ENCODE assay signal across 11 mouse cellular contexts in genomic region chr7:65870928-65871580, GRCm38 (mm10). TPM values are rescaled to one million over a fixed set of nuclear protein-coding genes. Genes with fewer than 3 reads are reported as not detected.
DNase-seq lines count a peak whose midpoint lies in the region; ATAC-seq and TF ChIP-seq lines count a peak whose summit lies in the region.
"Had no signal": no experiment of that assay in that cellular context is flagged by ENCODE, and none has a peak within 500 bp of the region (broad histone marks: within the 10 kb centered on the region; RNA-seq: fewer than 3 reads in every experiment).

No protein-coding gene starts in this region.

- no peaks in the 10 kb centered on the region for H3K36me3 ChIP-seq in hindbrain, embryonic 13.5 days
- H3K36me3 ChIP-seq in midbrain, embryonic 11.5 days (ENCODE audit: control insufficient read depth, insufficient read depth, low read length) = no peaks in the 10 kb centered on the region
- H3K36me3 ChIP-seq in kidney, embryonic 16.5 days (ENCODE audit: insufficient read depth, low read length) = no peaks in the 10 kb centered on the region
- H3K36me3 ChIP-seq in stomach, postnatal 0 days (ENCODE audit: control insufficient read depth, insufficient read depth, low read length) = no peaks in the 10 kb centered on the region

- no peak for TF ChIP-seq CTCF in stomach, postnatal 0 days (IDR thresholded peaks at IDR 0.05; ENCODE audit: low read depth)

- DNase-seq in R1 (ENCODE audit: low read depth, low spot score) = peak; percentile 59
- DNase-seq in cerebellum, postnatal 10 days = peak; percentile 63 to 72
- peak; percentile 89 for DNase-seq in midbrain, embryonic 11.5 days (ENCODE audit: low spot score, missing footprints)
- DNase-seq in stomach, postnatal 0 days (ENCODE audit: low spot score) = no peak
- no peak for DNase-seq in heart, adult 18-20 months
- no peak for DNase-seq in gastrocnemius, adult 18-20 months (ENCODE audit: low spot score)

- no peak overlapping the region for H3K4me2 ChIP-seq in hindbrain, embryonic 13.5 days
- H3K4me2 ChIP-seq in midbrain, embryonic 11.5 days = no peak overlapping the region
- H3K4me2 ChIP-seq in kidney, embryonic 16.5 days (replicated peaks; ENCODE audit: low read depth, low read length) = no peak overlapping the region
- no peak overlapping the region for H3K4me2 ChIP-seq in stomach, postnatal 0 days (replicated peaks; ENCODE audit: low read depth)

- peak overlapping the region; percentile 35; the same call in 1 of the 2 replicates for H3K9ac ChIP-seq in hindbrain, embryonic 13.5 days
- H3K9ac ChIP-seq in midbrain, embryonic 11.5 days (ENCODE audit: low read length) = no peak overlapping the region
- no peak overlapping the region for H3K9ac ChIP-seq in kidney, embryonic 16.5 days (replicated peaks; ENCODE audit: low read length)
- H3K9ac ChIP-seq in stomach, postnatal 0 days (ENCODE audit: low read length) = no peak overlapping the region

- H3K4me3 ChIP-seq in hindbrain, embryonic 13.5 days = no peak overlapping the region
- H3K4me3 ChIP-seq in midbrain, embryonic 11.5 days (ENCODE audit: low read depth, low read length) = no peak overlapping the region
- no peak overlapping the region for H3K4me3 ChIP-seq in kidney, embryonic 16.5 days (ENCODE audit: low read length)
- H3K4me3 ChIP-seq in stomach, postnatal 0 days (ENCODE audit: low read depth, low read length) = no peak overlapping the region

- H3K4me1 ChIP-seq in hindbrain, embryonic 13.5 days (replicated peaks) = peaks cover 21% of the 10 kb centered on the region
- peaks cover 14% of the 10 kb centered on the region for H3K4me1 ChIP-seq in midbrain, embryonic 11.5 days (ENCODE audit: control insufficient read depth, insufficient read depth, low read length)
- no peaks in the 10 kb centered on the region for H3K4me1 ChIP-seq in kidney, embryonic 16.5 days (ENCODE audit: insufficient read depth, low read length)
- no peaks in the 10 kb centered on the region for H3K4me1 ChIP-seq in stomach, postnatal 0 days (replicated peaks; ENCODE audit: control insufficient read depth, insufficient read depth)

- 0 out of 2 replicates have a peak overlapping the region, but pooled peaks have one; percentile 23 for H3K27ac ChIP-seq in hindbrain, embryonic 13.5 days
- no peak overlapping the region; the same call in 1 of the 2 replicates for H3K27ac ChIP-seq in midbrain, embryonic 11.5 days (ENCODE audit: low read depth, low read length)
- H3K27ac ChIP-seq in kidney, embryonic 16.5 days (ENCODE audit: low read length) = no peak overlapping the region
- H3K27ac ChIP-seq in stomach, postnatal 0 days (replicated peaks) = no peak overlapping the region
- H3K27ac ChIP-seq: macrophage had no signal

- 8% methylated on average over 10 of the region's 10 CpGs for WGBS in hindbrain, embryonic 13.5 days
- WGBS in midbrain, embryonic 11.5 days = 15% methylated on average over 10 of the region's 10 CpGs
- 60% methylated on average over 10 of the region's 10 CpGs for WGBS in kidney, embryonic 16.5 days
- WGBS in stomach, postnatal 0 days = 63% methylated on average over 10 of the region's 10 CpGs

- H3K27me3 ChIP-seq in hindbrain, embryonic 13.5 days = 0 out of 2 replicates have a peak, but pooled peaks cover 8% of the 10 kb centered on the region
- no peaks in the 10 kb centered on the region for H3K27me3 ChIP-seq in midbrain, embryonic 11.5 days (ENCODE audit: control insufficient read depth, insufficient read depth, low read length)
- H3K27me3 ChIP-seq in kidney, embryonic 16.5 days (ENCODE audit: insufficient read depth, low read length) = no peaks in the 10 kb centered on the region
- no peaks in the 10 kb centered on the region for H3K27me3 ChIP-seq in stomach, postnatal 0 days (ENCODE audit: control insufficient read depth, insufficient read depth, low read length)

- peak; percentile 88 for ATAC-seq in hindbrain, embryonic 13.5 days (ENCODE audit: low FRiP score)
- peak; percentile 93 for ATAC-seq in midbrain, embryonic 11.5 days (ENCODE audit: low FRiP score)
- no peak for ATAC-seq in kidney, embryonic 16.5 days (ENCODE audit: low FRiP score, low TSS enrichment)
- no peak for ATAC-seq in stomach, postnatal 0 days (ENCODE audit: low FRiP score, low TSS enrichment)
- ATAC-seq: intestine, embryonic 16.5 days had no signal

- TF ChIP-seq EP300 in stomach, postnatal 0 days (optimal IDR thresholded peaks at IDR 0.05) = no peak

- H3K9me3 ChIP-seq in hindbrain, embryonic 13.5 days = no peaks in the 10 kb centered on the region
- no peaks in the 10 kb centered on the region for H3K9me3 ChIP-seq in midbrain, embryonic 11.5 days (ENCODE audit: control insufficient read depth, low read length)
- no peaks in the 10 kb centered on the region for H3K9me3 ChIP-seq in kidney, embryonic 16.5 days (ENCODE audit: low read length)
- H3K9me3 ChIP-seq in stomach, postnatal 0 days (ENCODE audit: control insufficient read depth, low read length) = no peaks in the 10 kb centered on the region

RNA-seq across cellular contexts. Expression of gene Pcsk6, which starts 9.5 kb away (rescaled TPM):
- 0.52 and 0.66 TPM in 2 replicates for polyA plus RNA-seq in hindbrain, embryonic 13.5 days (2015; fragmentation: Nextera tagmentation; extraction: Ambion mirVana)
- 0.69 and 0.85 TPM in 2 replicates for polyA plus RNA-seq in midbrain, embryonic 11.5 days (2014; fragmentation: Nextera tagmentation; extraction: Ambion mirVana)
- polyA plus RNA-seq in kidney, embryonic 16.5 days (2015; fragmentation: Nextera tagmentation; extraction: Ambion mirVana) = 1.9 and 2.0 TPM in 2 replicates
- 7.0 and 12.0 TPM in 2 replicates for polyA plus RNA-seq in stomach, postnatal 0 days (2015; fragmentation: Nextera tagmentation; extraction: Ambion mirVana)
- total RNA-seq in heart, adult 18-20 months (2021) = 10 to 100 TPM; 34.8 to 36.9 TPM
- total RNA-seq in gastrocnemius, adult 18-20 months (2021) = 10 to 100 TPM; 15.8 to 19.4 TPM
- total RNA-seq: MEL had no signal
- polyA plus RNA-seq: macrophage had no signal

Comparison
In these comparisons a context has a peak if more than half of its experiments do, and no peak if none do; other contexts are left out.
1. DNase-seq: peak in R1 (single experiment), cerebellum, postnatal 10 days (2 of 2) and midbrain, embryonic 11.5 days (single experiment); none in stomach, postnatal 0 days (single experiment), heart, adult 18-20 months (0 of 2) and gastrocnemius, adult 18-20 months (single experiment).
2. ATAC-seq: peak in hindbrain, embryonic 13.5 days (single experiment) and midbrain, embryonic 11.5 days (single experiment); none in kidney, embryonic 16.5 days (single experiment) and stomach, postnatal 0 days (single experiment).